ENCODE assay signal across 9 mouse cellular contexts in the genomic region with DNA sequence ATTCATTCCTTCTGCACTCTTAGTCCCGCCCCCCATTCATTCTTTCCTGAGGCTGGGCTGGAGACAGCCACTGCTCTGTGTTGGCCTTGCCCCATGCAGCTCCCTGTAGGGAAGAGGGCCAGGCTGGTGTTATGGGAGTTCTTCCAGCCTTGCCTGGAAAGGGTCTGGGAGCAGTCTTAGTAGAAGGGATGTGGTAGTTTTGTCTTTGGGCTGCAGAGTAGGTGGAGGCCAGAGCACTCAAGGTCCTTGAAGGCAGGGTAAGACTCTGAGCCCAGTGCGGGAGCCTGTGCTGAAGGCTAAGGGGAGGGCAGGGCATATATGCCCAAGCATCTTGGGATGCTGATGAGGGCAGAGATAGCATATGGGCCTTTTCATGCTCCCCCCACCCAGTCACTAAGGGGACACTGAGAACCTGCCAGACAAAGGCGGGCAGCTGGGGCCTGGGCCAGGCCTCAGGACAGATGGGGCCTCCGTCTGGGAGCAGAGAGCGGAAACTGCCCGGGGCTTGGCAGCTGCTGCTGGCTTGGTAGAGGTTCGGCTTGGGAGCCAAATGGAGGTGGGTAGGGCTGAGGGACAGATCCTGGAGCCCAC. TPM values are rescaled to one million over a fixed set of nuclear protein-coding genes. Genes with fewer than 3 reads are reported as not detected.
DNase-seq lines count a peak whose midpoint lies in the region; ATAC-seq and TF ChIP-seq lines count a peak whose summit lies in the region.
"Had no signal": no experiment of that assay in that cellular context is flagged by ENCODE, and none has a peak within 500 bp of the region (broad histone marks: within the 10 kb centered on the region; RNA-seq: fewer than 3 reads in every experiment).

No protein-coding gene starts in this region.

- peak; percentile 57 for DNase-seq in embryo, embryonic 11 days
- no peak for DNase-seq in embryo, embryonic 10.5 days (ENCODE audit: low spot score)
- peak; percentile 89 for DNase-seq in cerebellum, adult 11 months
- DNase-seq in forebrain, postnatal 0 days, result peak; percentile 80
- peak; percentile 62 to 72 for DNase-seq in layer of hippocampus, adult 2 months (ENCODE audit: low spot score in 2 of 2)
- DNase-seq in neural tube, embryonic 11.5 days (ENCODE audit: low spot score), result peak; percentile 79
- no peak for DNase-seq in spleen, adult 18-20 months
- no peak for DNase-seq in MN1 (ENCODE audit: low spot score)

- H3K4me2 ChIP-seq in forebrain, postnatal 0 days (ENCODE audit: low read depth), result no peak overlapping the region
- H3K4me2 ChIP-seq in neural tube, embryonic 11.5 days (ENCODE audit: low read depth), result no peak overlapping the region

- no peak overlapping the region for H3K4me3 ChIP-seq in forebrain, postnatal 0 days (ENCODE audit: low read depth, low read length)
- no peak overlapping the region for H3K4me3 ChIP-seq in layer of hippocampus, adult 2 months
- H3K4me3 ChIP-seq in neural tube, embryonic 11.5 days (ENCODE audit: low read depth, low read length), result no peak overlapping the region

- H3K27ac ChIP-seq in forebrain, postnatal 0 days (ENCODE audit: low read depth, low read length), result peak overlapping the region; percentile 77
- H3K27ac ChIP-seq in layer of hippocampus, adult 2 months, result peak overlapping the region; percentile 86
- H3K27ac ChIP-seq in neural tube, embryonic 11.5 days (ENCODE audit: low read depth, low read length), result peak overlapping the region; percentile 80
- H3K27ac ChIP-seq: kidney, postnatal 0 days had no signal

- H3K36me3 ChIP-seq in forebrain, postnatal 0 days (ENCODE audit: insufficient read depth), result no peaks in the 10 kb centered on the region; the same call in 1 of the 2 replicates
- H3K36me3 ChIP-seq in neural tube, embryonic 11.5 days (ENCODE audit: control insufficient read depth, insufficient read depth, low read length), result no peaks in the 10 kb centered on the region

- 19% methylated on average over 7 of the region's 7 CpGs for WGBS in forebrain, postnatal 0 days
- 56% methylated on average over 7 of the region's 7 CpGs for WGBS in neural tube, embryonic 11.5 days

- no peaks in the 10 kb centered on the region for H3K27me3 ChIP-seq in forebrain, postnatal 0 days (ENCODE audit: insufficient read depth, low read length)
- H3K27me3 ChIP-seq in neural tube, embryonic 11.5 days (ENCODE audit: control insufficient read depth, insufficient read depth, low read length), result no peaks in the 10 kb centered on the region

- H3K4me1 ChIP-seq in forebrain, postnatal 0 days (ENCODE audit: insufficient read depth), result peaks cover 18% of the 10 kb centered on the region
- peaks cover 29% of the 10 kb centered on the region for H3K4me1 ChIP-seq in neural tube, embryonic 11.5 days (ENCODE audit: control insufficient read depth, insufficient read depth, low read length)

- peak; percentile 85 for ATAC-seq in forebrain, postnatal 0 days
- ATAC-seq in neural tube, embryonic 11.5 days (ENCODE audit: insufficient read depth, low FRiP score, low TSS enrichment), result peak; percentile 63; the same call in 1 of the 2 replicates

- no peaks in the 10 kb centered on the region for H3K9me3 ChIP-seq in forebrain, postnatal 0 days (ENCODE audit: low read length)
- H3K9me3 ChIP-seq in neural tube, embryonic 11.5 days (ENCODE audit: control insufficient read depth, low read length), result no peaks in the 10 kb centered on the region

- H3K9ac ChIP-seq in forebrain, postnatal 0 days, result no peak overlapping the region
- no peak overlapping the region for H3K9ac ChIP-seq in neural tube, embryonic 11.5 days (ENCODE audit: low read length)

- no peak for TF ChIP-seq CTCF in forebrain, postnatal 0 days (IDR thresholded peaks at IDR 0.05; ENCODE audit: low read depth)
- no peak for TF ChIP-seq CTCF in layer of hippocampus, adult 2 months (conservative IDR thresholded peaks at IDR 0.05)

RNA-seq across cellular contexts. Expression of gene Sdc3, which starts 12.5 kb away (rescaled TPM):
- total RNA-seq in forebrain, postnatal 0 days (2014; rRNA removed), result 318 and 421 TPM in 2 replicates
- polyA plus RNA-seq in forebrain, postnatal 0 days (2015; fragmentation: Nextera tagmentation; extraction: Ambion mirVana), result 159 and 204 TPM in 2 replicates
- 100 to 1,000 TPM; 130 to 140 TPM for total RNA-seq in layer of hippocampus, adult 2 months (2021)
- 22.3 and 23.2 TPM in 2 replicates for polyA plus RNA-seq in neural tube, embryonic 11.5 days (2014; fragmentation: Nextera tagmentation; extraction: Ambion mirVana)

Comparison
In these comparisons a context has a peak if more than half of its experiments do, and no peak if none do; other contexts are left out.
1. DNase-seq: peak in embryo, embryonic 11 days (single experiment), cerebellum, adult 11 months (single experiment), forebrain, postnatal 0 days (single experiment), layer of hippocampus, adult 2 months (2 of 2) and neural tube, embryonic 11.5 days (single experiment); none in embryo, embryonic 10.5 days (single experiment), spleen, adult 18-20 months (0 of 2) and MN1 (single experiment).
2. Peak in every context shown above with its lines, with median percentiles within 50 percentile points of each other: H3K27ac ChIP-seq.